Mouse (Mus musculus) G1E (cell line): ENCODE data around the gene Lzts3. TPM values are rescaled to one million over a fixed set of nuclear protein-coding genes. Genes with fewer than 3 reads are reported as not detected.

Experiments used
- ATAC-seq: 2 replicates; pipeline ENCODE4 v1.8.0; 2016; ENCODE audit warnings: mild to moderate bottlenecking; ENCODE audit not compliant: insufficient number of reproducible peaks, poor library complexity, low FRiP score, severe bottlenecking; ENCODE audit errors: extremely low read depth
- DNase-seq: peaks from one replicate; pipeline ENCODE4 v3.0.0; 2012; ENCODE audit warnings: low spot score
- H3K27me3 ChIP-seq: 2 replicates; pipeline ENCODE4 v1.6.1; 2012; ENCODE audit warnings: mild to moderate bottlenecking, low read length, inconsistent platforms; ENCODE audit not compliant: insufficient read depth
- H3K36me3 ChIP-seq: replicated peaks from 2 replicates; pipeline ENCODE3; 2012; ENCODE audit warnings: mild to moderate bottlenecking, inconsistent platforms
- H3K4me1 ChIP-seq: 2 replicates; pipeline ENCODE4 v1.6.1; 2012; ENCODE audit warnings: low read depth, low read length, inconsistent platforms, mixed read lengths; ENCODE audit not compliant: insufficient read depth
- H3K4me3 ChIP-seq: 2 replicates; pipeline ENCODE4 v1.5.1; 2012; ENCODE audit warnings: low read depth, mild to moderate bottlenecking, inconsistent platforms, low read length, moderate library complexity, mixed read lengths
- H3K9me3 ChIP-seq: replicated peaks from 2 replicates; pipeline ENCODE4 v1.6.1; 2012; ENCODE audit warnings: inconsistent platforms
- CTCF ChIP-seq: IDR thresholded peaks from 2 replicates; pipeline ENCODE4 v1.5.1; 2012; ENCODE audit warnings: low read depth, low read length, inconsistent platforms, mixed read lengths
- GATA1 ChIP-seq: IDR thresholded peaks from 2 replicates; pipeline ENCODE4 v1.6.1; 2012; ENCODE audit warnings: borderline replicate concordance, low read length, inconsistent platforms, mixed read lengths
- GATA2 ChIP-seq: IDR thresholded peaks from 2 replicates; pipeline ENCODE4 v1.6.1; 2012; ENCODE audit warnings: low read depth, low read length, inconsistent platforms, borderline replicate concordance
- POLR2AphosphoS5 ChIP-seq: IDR thresholded peaks from 2 replicates; pipeline ENCODE4 v1.6.1; 2012; ENCODE audit warnings: low read depth, low read length, inconsistent platforms; ENCODE audit not compliant: insufficient replicate concordance
- TAL1 ChIP-seq: conservative IDR thresholded peaks from 2 replicates; pipeline ENCODE4 v1.6.1; 2012; ENCODE audit warnings: low read depth, low read length, inconsistent platforms, mixed read lengths
- polyA plus RNA-seq: library from polyadenylated mRNA; stranded (reverse); fragments of >175 nt; gene quantifications from 2 replicates; pipeline ENCODE4 v1.2.3, GENCODE M21; 2012
- total RNA-seq, 2 experiments: library from RNA; stranded (forward) in 1 of 2; stranded (reverse) in 1 of 2; fragments of 200-1000 nt in 1 of 2; fragments of >200 nt in 1 of 2; fragmentation: Nextera tagmentation in 1 of 2; gene quantifications; 2 replicates each; pipeline ENCODE4 v1.2.3; 2014 to 2017

Gene Lzts3
- total and polyA plus RNA-seq, 3 experiments: 0.55 to 1.1 TPM; not detected in 1

GRCm38 (mm10) chr2:130634006-130634738 is 8.4 kb downstream of the Lzts3 start:
- no peaks in the 10 kb centered on the region for H3K9me3 ChIP-seq
- H3K36me3 ChIP-seq: peaks cover 3% of the 10 kb centered on the region
- ATAC-seq: no peak
- peaks cover 29% of the 10 kb centered on the region for H3K4me1 ChIP-seq
- DNase-seq: no peak
- no peak for TF ChIP-seq GATA2
- no peak for TF ChIP-seq GATA1
- TF ChIP-seq POLR2AphosphoS5: no peak
- no peak for TF ChIP-seq TAL1
- no peak for TF ChIP-seq CTCF
- no peak overlapping the region for H3K4me3 ChIP-seq
- peaks cover 48% of the 10 kb centered on the region for H3K27me3 ChIP-seq

GRCm38 (mm10) chr2:130632887-130633675 is 9.5 kb downstream of the Lzts3 start:
- Histone ChIP-seq H3K4me3 (no peak overlapping the region), H3K4me1 (peaks cover 28% of the 10 kb centered on the region), H3K36me3 (peaks cover 6% of the 10 kb centered on the region), H3K27me3 (peaks cover 38% of the 10 kb centered on the region), H3K9me3 (no peaks in the 10 kb centered on the region)
- ATAC-seq: no peak
- no peak for DNase-seq
- TF ChIP-seq GATA2 (no peak), TAL1 (no peak), GATA1 (no peak), POLR2AphosphoS5 (no peak), CTCF (no peak)

- TF ChIP-seq POLR2AphosphoS5 (no peak), CTCF (no peak)
- H3K27me3 ChIP-seq: peaks cover 35% of the 10 kb centered on the region
- ATAC-seq: no peak
These were observed 10.2 kb downstream of the Lzts3 start for GRCm38 (mm10) chr2:130632416-130632815.

GRCm38 (mm10) chr2:130629839-130630203 is 12.8 kb downstream of the Lzts3 start, which contains the start of the genes Fastkd5 and Ubox5:
Fastkd5 (minus strand) TSS chr2:130630027.
Ubox5 (minus strand) TSS chr2:130630038.
- Histone ChIP-seq H3K4me3 (peak within 1 kb of the TSS; percentile 98), H3K27me3 (peaks cover 14% of the 10 kb centered on the region), H3K36me3 (peaks cover 35% of the 10 kb centered on the region), H3K9me3 (no peaks in the 10 kb centered on the region), H3K4me1 (peaks cover 38% of the 10 kb centered on the region)
- peak; percentile 90 for DNase-seq
- ATAC-seq: peak; percentile 83
- TF ChIP-seq GATA1 (no peak), POLR2AphosphoS5 (no peak), CTCF (no peak), GATA2 (no peak), TAL1 (no peak)

More at GRCm38 (mm10) chr2:130632416-130632815, 10.2 kb downstream of the Lzts3 start:
- Histone ChIP-seq H3K9me3 (no peaks in the 10 kb centered on the region), H3K4me1 (peaks cover 33% of the 10 kb centered on the region), H3K4me3 (no peak overlapping the region), H3K36me3 (peaks cover 13% of the 10 kb centered on the region)
- DNase-seq: no peak

- Histone ChIP-seq H3K4me1 (peaks cover 32% of the 10 kb centered on the region), H3K27me3 (peaks cover 8% of the 10 kb centered on the region)
- no peak for ATAC-seq
These were observed 13.3 kb downstream of the Lzts3 start for GRCm38 (mm10) chr2:130629080-130629838.

More at GRCm38 (mm10) chr2:130629080-130629838, 13.3 kb downstream of the Lzts3 start:
- H3K9me3 ChIP-seq: no peaks in the 10 kb centered on the region
- H3K36me3 ChIP-seq: peaks cover 39% of the 10 kb centered on the region
- TF ChIP-seq GATA1 (no peak), TAL1 (no peak), CTCF (no peak), GATA2 (no peak), POLR2AphosphoS5 (no peak)
- DNase-seq: peak; percentile 38
- H3K4me3 ChIP-seq: peak overlapping the region; percentile 98
